Mouse (Mus musculus) kidney, postnatal 0 days (tissue): Measurements from ENCODE around the gene D230025D16Rik. TPM values are rescaled to one million over a fixed set of nuclear protein-coding genes. Genes with fewer than 3 reads are reported as not detected.
"Not testable (repeated sequence)": the region's sequence is repeated elsewhere in the genome, so short reads cannot be mapped to it uniquely, and the experiment has no call there.

Experiments used
- ATAC-seq: fragments of 200-750 bp; cut with Nextera tagmentation; replicated peaks from 2 replicates; pipeline ENCODE4 v1.8.0; 2017; ENCODE audit warnings: low read depth, moderate number of reproducible peaks, moderate TSS enrichment, moderate library complexity; ENCODE audit not compliant: low FRiP score
- DNase-seq: peaks from one replicate; pipeline ENCODE4 v3.0.0-alpha.2; 2016; ENCODE audit warnings: low spot score
- H3K27ac ChIP-seq: fragments of 300-500 bp; sonication (generic); 2 replicates; pipeline ENCODE4 v1.5.1; 2014; ENCODE audit warnings: mild to moderate bottlenecking
- H3K27me3 ChIP-seq: fragments of 300-500 bp; sonication (generic); 2 replicates; pipeline ENCODE4 v1.6.1; 2014; ENCODE audit warnings: low read length, mixed read lengths; ENCODE audit not compliant: insufficient read depth
- H3K36me3 ChIP-seq: fragments of 300-500 bp; sonication (generic); 2 replicates; pipeline ENCODE4 v1.6.1; 2014; ENCODE audit warnings: low read length, mixed read lengths; ENCODE audit not compliant: insufficient read depth
- H3K4me1 ChIP-seq: fragments of 300-500 bp; sonication (generic); replicated peaks from 2 replicates; pipeline ENCODE4 v1.6.1; 2014; ENCODE audit warnings: antibody characterized with exemption, low read length, mixed read lengths; ENCODE audit not compliant: insufficient read depth
- H3K4me2 ChIP-seq: fragments of 300-500 bp; sonication (generic); 2 replicates; pipeline ENCODE4 v1.6.1; 2014; ENCODE audit warnings: mild to moderate bottlenecking, low read length, moderate library complexity, mixed read lengths
- H3K4me3 ChIP-seq: fragments of 300-500 bp; sonication (generic); replicated peaks from 2 replicates; pipeline ENCODE4 v1.5.1; 2014; ENCODE audit warnings: low read depth, low read length
- H3K9ac ChIP-seq: fragments of 300-500 bp; sonication (generic); 2 replicates; pipeline ENCODE4 v1.6.1; 2014; ENCODE audit warnings: low read depth, low read length
- H3K9me3 ChIP-seq: fragments of 300-500 bp; sonication (generic); replicated peaks from 2 replicates; pipeline ENCODE4 v1.6.1; 2016; ENCODE audit warnings: low read length, inconsistent platforms, mixed read lengths
- CTCF ChIP-seq: IDR thresholded peaks from 2 replicates; pipeline ENCODE4 v1.5.1; 2016; ENCODE audit warnings: antibody characterized with exemption, low read depth, mild to moderate bottlenecking, moderate library complexity
- WGBS: fragments of 180-500 bp; shearing (Covaris S2); extraction: QIAGEN DNeasy Blood & Tissue Kit; methylation state at CpG from one replicate; pipeline ENCODE4 v1.1.7; 2014; 5-methylcytosine and 5-hydroxymethylcytosine counted together
- polyA plus RNA-seq: library from polyadenylated mRNA; unstranded; fragments of >200 nt; fragmentation: Nextera tagmentation; extraction: Ambion mirVana; gene quantifications from 2 replicates; pipeline ENCODE4 v1.2.1, GENCODE M21; 2015

D230025D16Rik gene
- polyA plus RNA-seq, 1 experiment from 2014 or later, result 20.6 TPM

GRCm38 (mm10) chr8:105223850-105224249, 1.1 kb upstream of the D230025D16Rik start:
- TF ChIP-seq CTCF, result no peak
- H3K27me3 ChIP-seq, result no peaks in the 10 kb centered on the region
- H3K4me1 ChIP-seq, result peaks cover 7% of the 10 kb centered on the region
- no peaks in the 10 kb centered on the region for H3K9me3 ChIP-seq
- DNase-seq (no peak), ATAC-seq (no peak)
- no peaks in the 10 kb centered on the region for H3K36me3 ChIP-seq
- H3K27ac ChIP-seq, result no peak overlapping the region
- H3K4me3 ChIP-seq, result no peak overlapping the region
- H3K9ac ChIP-seq, result no peak overlapping the region
- 68% methylated on average over 7 of the region's 7 CpGs for WGBS
- H3K4me2 ChIP-seq, result no peak overlapping the region

GRCm38 (mm10) chr8:105225272-105225593, 288 bp downstream of the D230025D16Rik start:
- Histone ChIP-seq H3K27me3 (no peaks in the 10 kb centered on the region), H3K27ac (peak overlapping the region; percentile 94), H3K36me3 (no peaks in the 10 kb centered on the region), H3K4me2 (peak overlapping the region; percentile 81), H3K9ac (peak overlapping the region; percentile 89), H3K9me3 (no peaks in the 10 kb centered on the region), H3K4me3 (peak overlapping the region; percentile 92), H3K4me1 (peaks cover 7% of the 10 kb centered on the region)
- under 1% methylated on average over 27 of the region's 27 CpGs for WGBS
- no peak for TF ChIP-seq CTCF
- ATAC-seq (no peak), DNase-seq (no peak)

GRCm38 (mm10) chr8:105225917-105226316, 972 bp downstream of the D230025D16Rik start:
- H3K4me1 ChIP-seq, result peaks cover 7% of the 10 kb centered on the region
- H3K36me3 ChIP-seq, result no peaks in the 10 kb centered on the region
- no peak for ATAC-seq
- no peak for TF ChIP-seq CTCF
- H3K4me2 ChIP-seq, result peak overlapping the region; percentile 81
- H3K9ac ChIP-seq, result peak overlapping the region; percentile 89
- no peaks in the 10 kb centered on the region for H3K27me3 ChIP-seq
- no peak for DNase-seq
- H3K27ac ChIP-seq, result no peak overlapping the region
- peak overlapping the region; percentile 92 for H3K4me3 ChIP-seq
- no peaks in the 10 kb centered on the region for H3K9me3 ChIP-seq
- 15% methylated on average over 6 of the region's 6 CpGs for WGBS

- Histone ChIP-seq H3K27me3 (no peaks in the 10 kb centered on the region), H3K9ac (no peak overlapping the region), H3K27ac (no peak overlapping the region), H3K4me3 (no peak overlapping the region), H3K9me3 (no peaks in the 10 kb centered on the region), H3K36me3 (0 out of 2 replicates have a peak, but pooled peaks cover 9% of the 10 kb centered on the region), H3K4me2 (no peak overlapping the region), H3K4me1 (no peaks in the 10 kb centered on the region)
- ATAC-seq (no peak), DNase-seq (no peak)
- 85% methylated on average over 12 of the region's 12 CpGs for WGBS
- TF ChIP-seq CTCF, result no peak
Measured at GRCm38 (mm10) chr8:105231503-105232320, 6.8 kb downstream of the D230025D16Rik start.

GRCm38 (mm10) chr8:105232321-105232693, 7.4 kb downstream of the D230025D16Rik start:
- H3K4me1 ChIP-seq, H3K4me3 ChIP-seq, H3K27ac ChIP-seq, H3K9me3 ChIP-seq, H3K36me3 ChIP-seq, DNase-seq, ATAC-seq, H3K27me3 ChIP-seq, H3K9ac ChIP-seq, H3K4me2 ChIP-seq: not testable (repeated sequence)
- WGBS, result 93% methylated on average over 4 of the region's 4 CpGs

GRCm38 (mm10) chr8:105233126-105233935, 8.4 kb downstream of the D230025D16Rik start:
- Histone ChIP-seq H3K9me3 (no peaks in the 10 kb centered on the region), H3K27me3 (no peaks in the 10 kb centered on the region), H3K9ac (no peak overlapping the region), H3K27ac (no peak overlapping the region), H3K36me3 (0 out of 2 replicates have a peak, but pooled peaks cover 9% of the 10 kb centered on the region), H3K4me3 (no peak overlapping the region), H3K4me1 (no peaks in the 10 kb centered on the region), H3K4me2 (no peak overlapping the region)
- 56% methylated on average over 1 of the region's 1 CpGs for WGBS
- no peak for DNase-seq
- ATAC-seq, result no peak
- TF ChIP-seq CTCF, result no peak
